Mouse (Mus musculus) kidney, embryonic 16.5 days (tissue): ENCODE measurements around the gene Gsn. TPM values are rescaled to one million over a fixed set of nuclear protein-coding genes. Genes with fewer than 3 reads are reported as not detected.

ENCODE experiments used
- ATAC-seq: fragments of 200-750 bp; cut with Nextera tagmentation; 2 replicates; pipeline ENCODE4 v1.8.0; 2017; ENCODE audit warnings: moderate TSS enrichment; ENCODE audit not compliant: low FRiP score, low TSS enrichment
- H3K27ac ChIP-seq: fragments of 300-500 bp; sonication (generic); 2 replicates; pipeline ENCODE4 v1.5.1; 2014; ENCODE audit warnings: low read length
- H3K27me3 ChIP-seq: fragments of 300-500 bp; sonication (generic); 2 replicates; pipeline ENCODE4 v1.6.1; 2014; ENCODE audit warnings: low read length, control low read depth, mixed read lengths; ENCODE audit not compliant: insufficient read depth
- H3K36me3 ChIP-seq: fragments of 300-500 bp; sonication (generic); 2 replicates; pipeline ENCODE4 v1.6.1; 2014; ENCODE audit warnings: low read length, control low read depth, mixed read lengths; ENCODE audit not compliant: insufficient read depth
- H3K4me1 ChIP-seq: fragments of 300-500 bp; sonication (generic); 2 replicates; pipeline ENCODE4 v1.6.1; 2014; ENCODE audit warnings: low read length, control low read depth, mixed read lengths; ENCODE audit not compliant: insufficient read depth
- H3K4me2 ChIP-seq: fragments of 300-500 bp; sonication (generic); replicated peaks from 2 replicates; pipeline ENCODE4 v1.6.1; 2014; ENCODE audit warnings: low read depth, low read length
- H3K4me3 ChIP-seq: fragments of 300-500 bp; sonication (generic); 2 replicates; pipeline ENCODE4 v1.5.1; 2014; ENCODE audit warnings: mild to moderate bottlenecking, low read length
- H3K9ac ChIP-seq: fragments of 300-500 bp; sonication (generic); replicated peaks from 2 replicates; pipeline ENCODE4 v1.6.1; 2014; ENCODE audit warnings: low read length
- H3K9me3 ChIP-seq: fragments of 300-500 bp; sonication (generic); 2 replicates; pipeline ENCODE4 v1.6.1; 2016; ENCODE audit warnings: low read length, control low read depth
- WGBS: fragments of 180-500 bp; shearing (Covaris S2); extraction: QIAGEN DNeasy Blood & Tissue Kit; methylation state at CpG from one replicate; pipeline ENCODE4 v1.1.7; 2014; 5-methylcytosine and 5-hydroxymethylcytosine counted together
- polyA plus RNA-seq: library from polyadenylated mRNA; unstranded; fragments of >200 nt; fragmentation: Nextera tagmentation; extraction: Ambion mirVana; gene quantifications from 2 replicates; pipeline ENCODE4 v1.2.1, GENCODE M21; 2015

Gsn gene
- polyA plus RNA-seq, 1 experiment from 2014 or later, result 165 TPM

- Histone ChIP-seq H3K9ac (no peak overlapping the region), H3K9me3 (no peaks in the 10 kb centered on the region), H3K27ac (no peak overlapping the region), H3K36me3 (no peaks in the 10 kb centered on the region), H3K4me3 (no peak overlapping the region), H3K27me3 (no peaks in the 10 kb centered on the region), H3K4me1 (no peaks in the 10 kb centered on the region), H3K4me2 (no peak overlapping the region)
- no peak for ATAC-seq
- WGBS, result 66% methylated on average over 2 of the region's 2 CpGs
These were observed 89.8 kb downstream of the Gsn start for GRCm38 (mm10) chr2:35345984-35346383.

DNA sequence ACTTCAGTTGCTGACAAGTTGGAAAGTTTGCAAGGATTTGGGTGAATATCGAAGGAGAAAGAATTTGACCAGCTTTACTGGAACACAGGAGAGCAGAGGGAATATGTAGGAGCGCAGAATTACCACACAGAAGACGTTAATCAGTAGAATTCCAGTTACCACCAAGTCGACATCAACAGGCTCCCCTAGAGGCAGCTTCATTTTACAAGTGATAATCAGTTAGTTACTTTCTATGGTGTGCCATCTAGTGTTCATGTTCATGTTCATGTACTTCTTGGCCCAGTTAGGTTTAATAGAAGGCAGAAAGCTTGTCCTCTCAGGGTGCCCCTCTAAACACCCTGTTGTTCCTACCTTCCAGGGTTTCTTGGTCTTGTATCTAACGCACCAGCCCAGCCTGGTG lies 93.0 kb downstream of the Gsn start:
- Histone ChIP-seq H3K4me3 (no peak overlapping the region), H3K36me3 (no peaks in the 10 kb centered on the region), H3K4me1 (no peaks in the 10 kb centered on the region), H3K4me2 (no peak overlapping the region), H3K9me3 (no peaks in the 10 kb centered on the region), H3K9ac (no peak overlapping the region), H3K27me3 (no peaks in the 10 kb centered on the region), H3K27ac (no peak overlapping the region)
- 46% methylated on average over 5 of the region's 5 CpGs for WGBS
- peak; percentile 51; the same call in 1 of the 2 replicates for ATAC-seq

Other genes starting within 250 kb of the Gsn start
- gene Hc, start 194.9 kb upstream of the Gsn start, polyA plus RNA-seq, result 0.37 and 0.45 TPM in 2 replicates
- 0.46 and 0.50 TPM in 2 replicates for gene AI182371, start 154.8 kb upstream of the Gsn start, polyA plus RNA-seq
- gene Cntrl, start 146.9 kb upstream of the Gsn start, polyA plus RNA-seq, result 21.2 and 25.2 TPM in 2 replicates
- gene Rab14, start 55.3 kb upstream of the Gsn start, polyA plus RNA-seq, result 309 and 365 TPM in 2 replicates
- 36.9 and 40.4 TPM in 2 replicates for gene Stom, start 80.6 kb downstream of the Gsn start, polyA plus RNA-seq
- gene 4930568D16Rik, start 111.3 kb downstream of the Gsn start, polyA plus RNA-seq, result not detected in 2 replicates
- gene 4930402F06Rik, start 140.8 kb downstream of the Gsn start, polyA plus RNA-seq, result not detected in 2 replicates
- gene Ggta1, start 206.9 kb downstream of the Gsn start, polyA plus RNA-seq, result 23.3 and 24.2 TPM in 2 replicates